Mouse (Mus musculus): ENCODE measurements around the gene Gabarapl1. TPM values are rescaled to one million over a fixed set of nuclear protein-coding genes. Genes with fewer than 3 reads are reported as not detected.
"Not testable (repeated sequence)": the region's sequence is repeated elsewhere in the genome, so short reads cannot be mapped to it uniquely, and the experiment has no call there.

Gene Gabarapl1
- 15.8 and 16.5 TPM in 2 replicates for polyA plus RNA-seq (2014; fragmentation: Nextera tagmentation; extraction: Ambion mirVana)

DNA sequence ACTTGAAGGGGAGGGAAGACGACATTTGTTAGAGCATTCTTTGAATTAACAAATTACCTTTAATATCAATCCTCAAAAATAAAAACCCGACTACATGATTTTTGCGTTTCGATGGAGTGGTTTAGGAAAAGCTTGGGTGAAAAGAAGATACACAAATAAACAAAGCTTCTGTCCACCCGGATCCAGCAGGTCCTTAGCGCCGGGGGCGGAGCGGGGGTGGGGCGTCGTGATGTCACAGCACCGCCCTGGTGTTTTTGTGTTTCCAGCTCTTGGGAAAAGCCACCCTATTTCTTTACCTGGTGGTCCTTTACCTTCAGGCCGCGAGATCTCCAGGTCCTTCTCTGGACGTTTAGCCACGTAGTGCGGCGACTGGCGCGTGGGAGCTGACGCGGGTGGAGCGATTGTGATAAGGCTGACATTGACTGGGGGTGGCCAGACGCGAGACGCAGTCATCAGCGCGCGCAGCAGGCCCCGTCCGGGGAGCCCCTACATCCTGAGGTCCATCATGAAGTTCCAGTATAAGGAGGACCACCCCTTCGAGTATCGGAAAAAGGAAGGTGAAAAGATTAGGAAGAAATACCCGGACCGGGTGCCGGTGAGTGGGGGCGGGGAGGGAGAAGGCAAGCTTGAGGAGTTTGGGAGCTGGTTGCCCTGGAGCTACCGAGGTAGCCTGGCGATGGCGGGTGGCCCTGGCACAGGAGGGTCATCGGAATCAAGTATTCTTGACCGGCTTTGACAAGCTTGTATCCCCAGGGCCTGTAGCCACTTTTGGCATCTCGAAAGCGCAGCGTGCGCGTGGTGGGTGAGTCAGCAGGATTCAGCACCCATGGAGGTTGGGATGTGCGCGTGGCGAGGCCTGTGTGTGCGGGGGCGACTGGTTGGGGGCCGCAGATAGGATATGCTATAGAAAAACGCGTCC is at the start of gene Gabarapl1:
Gene Gabarapl1 (plus strand): TSS at position 219 of the 919 bp plus-strand sequence.
- DNase-seq (ENCODE audit: low spot score), result peak; percentile 92
- Histone ChIP-seq H3K9me3 (ENCODE audit: control insufficient read depth, low read length) (no peaks in the 10 kb centered on the region), H3K36me3 (ENCODE audit: control insufficient read depth, insufficient read depth, low read length) (peaks cover 10% of the 10 kb centered on the region), H3K4me1 (replicated peaks; ENCODE audit: control insufficient read depth, insufficient read depth, low read length) (peaks cover 20% of the 10 kb centered on the region), H3K4me3 (ENCODE audit: low read depth, low read length) (peak within 1 kb of the TSS; percentile 90), H3K27me3 (replicated peaks; ENCODE audit: control insufficient read depth, insufficient read depth, low read length) (no peaks in the 10 kb centered on the region), H3K4me2 (ENCODE audit: low read length) (peak within 1 kb of the TSS; percentile 83), H3K27ac (ENCODE audit: low read depth) (peak within 1 kb of the TSS; percentile 71; the same call in 1 of the 2 replicates), H3K9ac (ENCODE audit: low read length) (peak within 1 kb of the TSS; percentile 74)
- ATAC-seq (replicated peaks; ENCODE audit: low FRiP score, low TSS enrichment, low read depth), result peak; percentile 82
- WGBS, result under 1% methylated on average over 55 of the region's 55 CpGs

DNA sequence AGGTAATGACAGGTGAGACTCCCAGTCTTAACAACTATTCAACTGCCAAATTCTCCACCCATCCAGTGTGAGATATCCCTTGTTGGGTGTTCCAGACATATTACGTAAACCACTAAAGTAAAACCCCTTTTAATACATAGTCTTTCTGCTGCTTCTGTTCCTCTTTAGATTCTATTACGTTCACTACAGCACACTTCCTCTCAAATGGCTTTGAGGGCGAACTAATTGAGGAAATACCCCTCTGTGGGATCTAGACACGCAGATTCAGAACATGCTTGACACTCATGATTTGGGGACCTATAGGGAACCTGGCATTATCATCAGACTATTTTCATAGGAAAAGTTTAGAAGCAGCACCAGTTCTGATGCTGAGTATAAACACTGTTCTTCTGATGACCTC is 38.0 kb upstream of the Gabarapl1 start:
- H3K36me3 ChIP-seq (ENCODE audit: control insufficient read depth, insufficient read depth, low read length), result no peaks in the 10 kb centered on the region
- ATAC-seq (replicated peaks; ENCODE audit: low FRiP score, low TSS enrichment, low read depth), result no peak
- no peaks in the 10 kb centered on the region for H3K4me1 ChIP-seq (replicated peaks; ENCODE audit: control insufficient read depth, insufficient read depth, low read length)

DNA sequence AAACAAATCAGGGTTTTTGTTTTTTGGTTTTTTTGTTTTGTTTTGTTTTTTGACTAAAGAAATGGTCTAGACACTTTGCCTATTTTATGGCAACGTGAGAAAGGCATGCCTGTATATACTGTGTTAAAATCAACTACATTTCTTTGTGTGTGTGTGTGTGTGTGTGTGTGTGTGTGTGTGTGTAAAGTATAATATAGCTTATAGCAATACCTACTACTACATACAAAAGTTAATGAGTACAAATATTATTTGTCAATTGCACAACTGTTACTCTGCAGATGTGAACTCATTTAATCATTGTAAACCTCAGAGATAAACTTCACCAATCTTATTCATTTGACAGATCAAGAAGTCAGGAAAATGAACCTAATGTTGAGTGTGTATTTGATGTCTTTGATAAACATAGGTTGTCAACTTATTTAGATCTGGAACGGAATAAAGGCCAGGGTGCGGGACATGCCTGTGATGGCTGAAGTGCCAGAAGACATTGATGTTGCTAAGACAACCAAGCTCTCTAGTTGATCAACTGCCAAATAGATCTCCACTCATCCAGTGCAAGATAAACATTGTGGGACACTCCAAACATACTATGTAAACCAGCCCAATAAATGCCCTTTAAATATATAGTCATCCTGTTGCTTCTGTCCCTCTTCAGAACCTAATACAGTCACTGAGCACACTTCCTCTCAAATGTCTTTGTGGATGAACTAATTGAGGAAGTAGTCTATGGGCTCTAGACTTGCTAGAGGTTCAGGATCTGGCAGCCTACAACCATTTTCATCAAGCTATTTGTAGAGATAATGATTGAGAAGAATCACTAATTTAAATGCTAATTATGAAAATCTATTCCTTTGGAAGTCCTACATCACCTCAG is 35.4 kb upstream of the Gabarapl1 start:
- Histone ChIP-seq H3K4me3 (ENCODE audit: low read depth, low read length) (no peak overlapping the region), H3K9me3 (ENCODE audit: control insufficient read depth, low read length) (no peaks in the 10 kb centered on the region), H3K36me3 (ENCODE audit: control insufficient read depth, insufficient read depth, low read length) (no peaks in the 10 kb centered on the region), H3K4me1 (replicated peaks; ENCODE audit: control insufficient read depth, insufficient read depth, low read length) (no peaks in the 10 kb centered on the region), H3K27me3 (replicated peaks; ENCODE audit: control insufficient read depth, insufficient read depth, low read length) (no peaks in the 10 kb centered on the region), H3K9ac (ENCODE audit: low read length) (no peak overlapping the region), H3K27ac (ENCODE audit: low read depth) (no peak overlapping the region), H3K4me2 (ENCODE audit: low read length) (no peak overlapping the region)
- WGBS, result 79% methylated on average over 3 of the region's 3 CpGs
- ATAC-seq (replicated peaks; ENCODE audit: low FRiP score, low TSS enrichment, low read depth) (no peak), DNase-seq (ENCODE audit: low spot score) (no peak)

More for the DNA sequence above, 38.0 kb upstream of the Gabarapl1 start:
- Histone ChIP-seq H3K9ac (ENCODE audit: low read length) (no peak overlapping the region), H3K9me3 (ENCODE audit: control insufficient read depth, low read length) (no peaks in the 10 kb centered on the region), H3K27ac (ENCODE audit: low read depth) (no peak overlapping the region), H3K27me3 (replicated peaks; ENCODE audit: control insufficient read depth, insufficient read depth, low read length) (no peaks in the 10 kb centered on the region), H3K4me3 (ENCODE audit: low read depth, low read length) (no peak overlapping the region), H3K4me2 (ENCODE audit: low read length) (no peak overlapping the region)
- no peak for DNase-seq (ENCODE audit: low spot score)
- 76% methylated on average over 4 of the region's 4 CpGs for WGBS

DNA sequence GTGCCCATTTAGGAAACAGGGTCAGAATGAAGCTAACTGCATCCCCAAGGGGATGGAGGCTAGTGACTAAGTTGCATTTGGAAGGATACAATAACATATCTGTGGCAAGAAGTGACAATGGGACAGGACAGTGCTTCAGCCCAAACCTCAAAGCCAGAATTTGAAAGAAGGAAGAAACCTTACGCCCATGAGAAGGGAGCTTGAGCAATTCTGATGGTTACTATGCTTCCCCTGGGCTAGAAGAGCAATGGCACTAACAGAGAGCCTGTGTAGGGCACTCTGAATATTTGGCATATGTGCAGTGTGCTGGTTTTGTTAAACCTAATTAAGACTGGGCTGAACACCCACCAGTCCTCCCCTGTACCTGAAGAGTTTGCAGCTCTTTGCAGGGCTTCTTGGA is 33.4 kb upstream of the Gabarapl1 start:
- ATAC-seq (replicated peaks; ENCODE audit: low FRiP score, low TSS enrichment, low read depth); H3K4me3 ChIP-seq (ENCODE audit: low read depth, low read length); H3K9ac ChIP-seq (ENCODE audit: low read length); H3K27ac ChIP-seq (ENCODE audit: low read depth); H3K27me3 ChIP-seq (replicated peaks; ENCODE audit: control insufficient read depth, insufficient read depth, low read length); H3K4me2 ChIP-seq (ENCODE audit: low read length); H3K36me3 ChIP-seq (ENCODE audit: control insufficient read depth, insufficient read depth, low read length); H3K9me3 ChIP-seq (ENCODE audit: control insufficient read depth, low read length); H3K4me1 ChIP-seq (replicated peaks; ENCODE audit: control insufficient read depth, insufficient read depth, low read length); DNase-seq (ENCODE audit: low spot score): not testable (repeated sequence)
- 79% methylated on average over 1 of the region's 1 CpGs for WGBS

DNA sequence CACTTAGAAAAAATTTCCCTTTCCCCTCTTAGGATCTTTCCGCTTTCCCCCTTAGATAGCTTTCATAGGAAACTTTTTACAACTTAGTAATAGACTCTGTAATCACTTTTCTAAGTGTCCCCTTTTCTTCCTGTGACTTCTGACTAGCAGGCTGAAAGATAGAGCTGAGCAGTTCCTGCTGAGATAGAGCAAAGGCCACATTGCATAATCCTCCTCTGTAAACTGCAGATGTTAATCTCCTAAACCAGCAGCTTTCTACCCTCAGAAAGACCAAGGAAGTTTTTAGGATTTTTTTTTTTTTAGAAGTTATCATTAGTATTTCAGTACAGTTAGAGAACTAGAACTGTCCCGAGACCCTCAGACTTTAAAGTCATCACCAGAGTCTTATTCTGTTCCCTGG is 29.5 kb upstream of the Gabarapl1 start:
- ATAC-seq (replicated peaks; ENCODE audit: low FRiP score, low TSS enrichment, low read depth) (no peak), DNase-seq (ENCODE audit: low spot score) (no peak)
- Histone ChIP-seq H3K36me3 (ENCODE audit: control insufficient read depth, insufficient read depth, low read length) (no peaks in the 10 kb centered on the region), H3K4me2 (ENCODE audit: low read length) (no peak overlapping the region), H3K4me3 (ENCODE audit: low read depth, low read length) (no peak overlapping the region), H3K27me3 (replicated peaks; ENCODE audit: control insufficient read depth, insufficient read depth, low read length) (no peaks in the 10 kb centered on the region), H3K9me3 (ENCODE audit: control insufficient read depth, low read length) (no peaks in the 10 kb centered on the region), H3K9ac (ENCODE audit: low read length) (no peak overlapping the region), H3K27ac (ENCODE audit: low read depth) (no peak overlapping the region), H3K4me1 (replicated peaks; ENCODE audit: control insufficient read depth, insufficient read depth, low read length) (no peaks in the 10 kb centered on the region)
- WGBS, result 83% methylated on average over 2 of the region's 2 CpGs

DNA sequence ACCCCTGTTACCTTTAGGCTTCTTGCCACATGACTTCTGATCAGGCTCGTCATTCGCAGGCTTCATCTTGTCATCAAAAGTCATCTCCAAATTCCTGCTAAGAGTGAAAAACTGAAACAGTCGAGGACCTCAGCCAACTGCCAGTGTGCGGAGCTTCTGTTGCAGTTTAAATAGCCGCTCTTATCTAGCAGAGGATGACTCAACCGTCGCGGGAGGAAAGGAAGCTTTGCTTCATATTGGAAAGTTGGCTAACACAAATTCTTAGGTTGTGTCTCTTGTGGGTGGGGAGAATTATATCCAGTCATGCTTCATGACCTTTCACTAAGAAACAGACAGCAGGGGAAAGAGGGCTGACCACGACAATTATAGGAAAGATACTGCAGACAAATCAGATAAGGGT is 25.9 kb upstream of the Gabarapl1 start, which contains the start of gene Olr1:
Gene Olr1 (minus strand): TSS at position 142 of the 400 bp plus-strand sequence.
- ATAC-seq (replicated peaks; ENCODE audit: low FRiP score, low TSS enrichment, low read depth), result no peak

DNA sequence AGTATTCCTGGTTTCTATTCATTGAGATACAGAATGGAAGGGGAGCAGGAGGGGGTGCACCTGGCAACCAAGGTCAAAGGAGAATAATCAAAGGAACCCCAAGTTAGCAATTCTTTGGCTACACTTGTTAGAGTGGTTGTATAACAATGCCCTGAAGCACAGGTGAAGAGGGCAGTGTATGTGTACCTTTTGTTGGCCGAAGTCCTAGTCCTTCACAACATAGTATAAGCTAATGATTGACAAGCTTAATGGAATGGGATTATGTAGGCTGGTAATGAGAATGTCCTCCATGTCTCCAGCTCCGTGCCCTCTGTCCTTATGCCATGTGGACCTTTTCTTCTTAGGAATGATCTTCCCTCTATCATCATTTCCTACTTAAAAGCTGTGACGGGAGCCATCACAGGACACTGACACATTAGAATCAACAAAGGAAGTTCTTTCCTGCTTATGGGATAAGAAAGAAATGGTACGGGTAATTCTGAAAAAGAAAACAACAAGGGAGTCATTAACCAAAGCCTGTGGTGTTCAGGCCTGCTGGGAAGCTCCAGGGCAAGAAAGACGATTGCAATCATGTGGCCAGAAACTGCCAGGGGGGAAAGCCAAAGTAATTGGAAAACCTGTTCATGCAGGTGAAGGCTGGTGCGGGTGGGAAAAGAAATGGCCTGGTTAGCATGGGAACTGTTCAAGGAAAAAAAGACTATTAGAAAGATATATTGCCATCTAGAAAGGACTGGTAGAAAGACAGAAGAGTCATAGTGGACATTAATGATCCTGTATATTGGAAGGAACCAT is 22.6 kb upstream of the Gabarapl1 start:
- DNase-seq (ENCODE audit: low spot score) (no peak), ATAC-seq (replicated peaks; ENCODE audit: low FRiP score, low TSS enrichment, low read depth) (no peak)
- Histone ChIP-seq H3K27me3 (replicated peaks; ENCODE audit: control insufficient read depth, insufficient read depth, low read length) (no peaks in the 10 kb centered on the region), H3K4me3 (ENCODE audit: low read depth, low read length) (no peak overlapping the region), H3K4me2 (ENCODE audit: low read length) (no peak overlapping the region), H3K36me3 (ENCODE audit: control insufficient read depth, insufficient read depth, low read length) (no peaks in the 10 kb centered on the region), H3K4me1 (replicated peaks; ENCODE audit: control insufficient read depth, insufficient read depth, low read length) (peaks cover 22% of the 10 kb centered on the region), H3K27ac (ENCODE audit: low read depth) (no peak overlapping the region), H3K9ac (ENCODE audit: low read length) (no peak overlapping the region), H3K9me3 (ENCODE audit: control insufficient read depth, low read length) (no peaks in the 10 kb centered on the region)
- 67% methylated on average over 6 of the region's 6 CpGs for WGBS

More for the DNA sequence above, 25.9 kb upstream of the Gabarapl1 start, which contains the start of gene Olr1:
- DNase-seq (ENCODE audit: low spot score), result no peak
- no peak within 1 kb of the TSS for H3K27ac ChIP-seq (ENCODE audit: low read depth)
- H3K9me3 ChIP-seq (ENCODE audit: control insufficient read depth, low read length), result no peaks in the 10 kb centered on the region
- H3K4me3 ChIP-seq (ENCODE audit: low read depth, low read length), result no peak within 1 kb of the TSS
- H3K4me1 ChIP-seq (replicated peaks; ENCODE audit: control insufficient read depth, insufficient read depth, low read length), result peaks cover under 1% of the 10 kb centered on the region; the same call in 1 of the 2 replicates
- no peak within 1 kb of the TSS for H3K4me2 ChIP-seq (ENCODE audit: low read length)
- H3K9ac ChIP-seq (ENCODE audit: low read length), result no peak within 1 kb of the TSS
- WGBS, result 74% methylated on average over 9 of the region's 9 CpGs
- H3K36me3 ChIP-seq (ENCODE audit: control insufficient read depth, insufficient read depth, low read length), result no peaks in the 10 kb centered on the region
- no peaks in the 10 kb centered on the region for H3K27me3 ChIP-seq (replicated peaks; ENCODE audit: control insufficient read depth, insufficient read depth, low read length)

DNA sequence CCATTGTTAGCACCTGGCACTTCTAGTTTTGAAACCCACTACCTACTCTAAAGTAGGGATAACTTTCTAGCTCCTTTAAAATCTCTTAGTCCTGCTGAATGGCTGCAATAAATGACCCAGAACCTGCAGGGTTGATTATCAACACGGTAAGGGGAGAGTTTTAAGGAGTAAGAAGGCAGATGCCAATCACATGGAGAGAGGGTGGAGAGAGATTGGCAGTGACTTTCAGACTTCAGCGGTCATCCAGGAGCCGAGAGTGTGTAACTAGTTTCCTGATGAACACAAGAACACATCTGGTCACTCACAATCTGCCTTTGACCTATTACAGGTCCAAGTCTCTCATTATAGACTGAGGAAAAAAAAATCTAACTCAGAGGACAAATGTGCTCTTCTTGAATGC is 20.6 kb upstream of the Gabarapl1 start, which contains the start of gene Tmem52b:
Gene Tmem52b (plus strand): TSS at position 189 of the 400 bp plus-strand sequence.
- H3K4me1 ChIP-seq (replicated peaks; ENCODE audit: control insufficient read depth, insufficient read depth, low read length), result peaks cover 22% of the 10 kb centered on the region
- H3K4me3 ChIP-seq (ENCODE audit: low read depth, low read length), result no peak within 1 kb of the TSS
- ATAC-seq (replicated peaks; ENCODE audit: low FRiP score, low TSS enrichment, low read depth), result no peak
- peak within 1 kb of the TSS; percentile 15 for H3K4me2 ChIP-seq (ENCODE audit: low read length)
- H3K9ac ChIP-seq (ENCODE audit: low read length), result no peak within 1 kb of the TSS
- peak within 1 kb of the TSS; percentile 54 for H3K27ac ChIP-seq (ENCODE audit: low read depth)
- H3K36me3 ChIP-seq (ENCODE audit: control insufficient read depth, insufficient read depth, low read length), result no peaks in the 10 kb centered on the region
- DNase-seq (ENCODE audit: low spot score), result no peak
- H3K9me3 ChIP-seq (ENCODE audit: control insufficient read depth, low read length), result no peaks in the 10 kb centered on the region
- no peaks in the 10 kb centered on the region for H3K27me3 ChIP-seq (replicated peaks; ENCODE audit: control insufficient read depth, insufficient read depth, low read length)
- 63% methylated on average over 3 of the region's 3 CpGs for WGBS

Data from intestine, embryonic 14.5 days (tissue).